Mouse (Mus musculus) forebrain, embryonic 14.5 days (tissue): ENCODE measurements around the gene Sytl3. TPM values are rescaled to one million over a fixed set of nuclear protein-coding genes. Genes with fewer than 3 reads are reported as not detected.

Source experiments
- ATAC-seq: fragments of 200-750 bp; cut with Nextera tagmentation; 2 replicates; pipeline ENCODE4 v1.8.0; 2017; ENCODE audit warnings: mild to moderate bottlenecking, moderate library complexity
- DNase-seq: peaks from one replicate; pipeline ENCODE4 v3.0.0-alpha.2; 2015; ENCODE audit warnings: low spot score
- H3K27ac ChIP-seq: fragments of 300-500 bp; sonication (generic); 2 replicates; pipeline ENCODE4 v1.5.1; 2014; ENCODE audit warnings: low read depth, mild to moderate bottlenecking, control low read depth, low read length, moderate library complexity
- H3K27me3 ChIP-seq: fragments of 300-500 bp; sonication (generic); replicated peaks from 2 replicates; pipeline ENCODE4 v1.6.1; 2014; ENCODE audit warnings: low read length, control low read depth, mixed read lengths; ENCODE audit not compliant: control insufficient read depth, insufficient read depth
- H3K36me3 ChIP-seq: fragments of 300-500 bp; sonication (generic); 2 replicates; pipeline ENCODE4 v1.6.1; 2014; ENCODE audit warnings: low read length, control low read depth; ENCODE audit not compliant: control insufficient read depth, insufficient read depth
- H3K4me1 ChIP-seq: fragments of 300-500 bp; sonication (generic); 2 replicates; pipeline ENCODE4 v1.6.1; 2014; ENCODE audit warnings: antibody characterized with exemption, low read length, control low read depth; ENCODE audit not compliant: control insufficient read depth, insufficient read depth
- H3K4me2 ChIP-seq: fragments of 300-500 bp; sonication (generic); 2 replicates; pipeline ENCODE4 v1.6.1; 2014; ENCODE audit warnings: mild to moderate bottlenecking, control low read depth, low read length
- H3K4me3 ChIP-seq: fragments of 300-500 bp; sonication (generic); 2 replicates; pipeline ENCODE4 v1.5.1; 2014; ENCODE audit warnings: low read depth, low read length, control low read depth
- H3K9ac ChIP-seq: fragments of 300-500 bp; sonication (generic); 2 replicates; pipeline ENCODE4 v1.6.1; 2014; ENCODE audit warnings: mild to moderate bottlenecking, low read length, control low read depth, moderate library complexity
- H3K9me3 ChIP-seq: fragments of 300-500 bp; sonication (generic); replicated peaks from 2 replicates; pipeline ENCODE4 v1.6.1; 2016; ENCODE audit warnings: low read length, control low read depth, mixed read lengths; ENCODE audit not compliant: control insufficient read depth
- WGBS: fragments of 180-500 bp; shearing (Covaris S2); extraction: QIAGEN DNeasy Blood & Tissue Kit; methylation state at CpG from one replicate; pipeline ENCODE4 v1.1.7; 2014; 5-methylcytosine and 5-hydroxymethylcytosine counted together
- polyA plus RNA-seq: library from polyadenylated mRNA; unstranded; fragments of >200 nt; fragmentation: Nextera tagmentation; extraction: Ambion mirVana; gene quantifications from 2 replicates; pipeline ENCODE4 v1.2.1, GENCODE M21; 2014

The Sytl3 gene
- polyA plus RNA-seq, 1 experiment from 2014 or later: 0.51 TPM

DNA sequence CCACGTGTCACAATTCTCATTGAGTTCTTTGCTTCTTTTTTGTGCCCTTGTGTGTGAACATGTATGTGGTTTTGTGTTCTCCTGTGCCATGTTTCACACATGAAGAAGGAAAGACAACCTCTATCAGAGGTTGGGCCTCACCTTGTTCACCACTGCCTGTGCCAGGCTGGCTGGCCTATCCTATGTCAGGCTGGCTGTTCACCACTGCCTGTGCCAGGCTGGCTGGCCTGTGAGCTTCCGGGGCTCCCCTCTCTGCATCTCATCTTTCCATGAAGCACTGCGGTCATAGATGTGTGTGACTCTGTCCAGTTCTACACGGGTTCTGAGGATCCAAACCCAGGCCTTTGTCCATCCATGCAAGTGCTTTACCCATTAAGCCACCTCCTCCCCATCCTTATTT is 128.3 kb downstream of the Sytl3 start:
- Histone ChIP-seq H3K4me3 (no peak overlapping the region), H3K27ac (no peak overlapping the region), H3K4me2 (no peak overlapping the region), H3K9me3 (no peaks in the 10 kb centered on the region), H3K36me3 (no peaks in the 10 kb centered on the region), H3K27me3 (no peaks in the 10 kb centered on the region), H3K4me1 (no peaks in the 10 kb centered on the region), H3K9ac (no peak overlapping the region)
- WGBS: 86% methylated on average over 4 of the region's 4 CpGs
- DNase-seq: no peak
- no peak for ATAC-seq

Other genes starting within 250 kb of the Sytl3 start
- gene Dynlt1b, start 229.0 kb upstream of the Sytl3 start, polyA plus RNA-seq: 1,124 and 1,383 TPM in 2 replicates
- 35.5 and 43.0 TPM in 2 replicates for gene Dynlt1c, start 57.4 kb upstream of the Sytl3 start, polyA plus RNA-seq
- 281 and 376 TPM in 2 replicates for gene Dynlt1f, start 3.2 kb upstream of the Sytl3 start, polyA plus RNA-seq
- 94.0 and 101 TPM in 2 replicates for gene Ezr, start 123.7 kb downstream of the Sytl3 start, polyA plus RNA-seq